Mouse (Mus musculus) midbrain, embryonic 15.5 days (tissue): Measurements from ENCODE around the gene Tff1. TPM values are rescaled to one million over a fixed set of nuclear protein-coding genes. Genes with fewer than 3 reads are reported as not detected.

Experiments used
- ATAC-seq: fragments of 200-750 bp; cut with Nextera tagmentation; replicated peaks from 2 replicates; pipeline ENCODE4 v1.8.0; 2017; ENCODE audit warnings: moderate TSS enrichment
- H3K27ac ChIP-seq: fragments of 300-500 bp; sonication (generic); 2 replicates; pipeline ENCODE4 v1.5.1; 2015; ENCODE audit warnings: mild to moderate bottlenecking, inconsistent platforms
- H3K27me3 ChIP-seq: fragments of 300-500 bp; sonication (generic); replicated peaks from 2 replicates; pipeline ENCODE4 v1.6.1; 2015; ENCODE audit warnings: inconsistent platforms
- H3K36me3 ChIP-seq: fragments of 300-500 bp; sonication (generic); replicated peaks from 2 replicates; pipeline ENCODE4 v1.6.1; 2015; ENCODE audit warnings: inconsistent platforms
- H3K4me1 ChIP-seq: fragments of 300-500 bp; sonication (generic); 2 replicates; pipeline ENCODE4 v1.6.1; 2015; ENCODE audit warnings: inconsistent platforms
- H3K4me2 ChIP-seq: fragments of 300-500 bp; sonication (generic); 2 replicates; pipeline ENCODE4 v1.6.1; 2015; ENCODE audit warnings: inconsistent platforms, mild to moderate bottlenecking, moderate library complexity
- H3K4me3 ChIP-seq: fragments of 300-500 bp; sonication (generic); 2 replicates; pipeline ENCODE4 v1.5.1; 2015; ENCODE audit warnings: mild to moderate bottlenecking, inconsistent platforms
- H3K9ac ChIP-seq: fragments of 300-500 bp; sonication (generic); 2 replicates; pipeline ENCODE4 v1.6.1; 2015; ENCODE audit warnings: mild to moderate bottlenecking, inconsistent platforms
- H3K9me3 ChIP-seq: fragments of 300-500 bp; sonication (generic); 2 replicates; pipeline ENCODE4 v1.6.1; 2016; ENCODE audit warnings: inconsistent platforms
- WGBS: fragments of 180-500 bp; shearing (Covaris S2); methylation state at CpG from one replicate; pipeline ENCODE4 v1.1.7; 2015; ENCODE audit warnings: mixed read lengths; 5-methylcytosine and 5-hydroxymethylcytosine counted together
- polyA plus RNA-seq: library from polyadenylated mRNA; unstranded; fragments of >200 nt; fragmentation: Nextera tagmentation; extraction: Ambion mirVana; gene quantifications from 2 replicates; pipeline ENCODE4 v1.2.1, GENCODE M21; 2015

The Tff1 gene
- not detected in 2 replicates for polyA plus RNA-seq

DNA sequence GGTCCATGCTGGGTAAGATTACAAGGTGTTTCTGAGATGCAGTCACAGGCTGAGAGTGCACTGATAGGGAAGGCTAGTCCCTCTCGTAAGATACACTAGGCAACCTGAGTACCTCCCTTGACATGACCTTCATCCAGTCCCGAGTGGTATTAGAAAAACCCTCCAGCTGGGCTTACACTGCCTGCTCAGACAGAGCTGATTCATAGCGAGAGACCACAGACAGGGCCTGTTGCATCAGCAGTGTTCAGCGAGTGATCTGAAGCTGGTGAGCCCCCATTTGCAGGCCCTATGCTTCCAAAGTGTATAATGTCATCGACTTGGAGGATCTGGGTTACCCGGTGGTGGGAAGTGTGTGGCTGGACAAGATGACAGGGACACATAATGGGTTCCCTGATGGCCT is at the start of gene Tff1:
TSS of gene Tff1 (minus strand) at position 151 of the 400 bp plus-strand sequence.
- H3K9ac ChIP-seq = no peak within 1 kb of the TSS
- H3K27me3 ChIP-seq = no peaks in the 10 kb centered on the region
- H3K4me3 ChIP-seq = no peak within 1 kb of the TSS
- no peak within 1 kb of the TSS for H3K27ac ChIP-seq
- no peak for ATAC-seq
- 84% methylated on average over 6 of the region's 6 CpGs for WGBS
- no peaks in the 10 kb centered on the region for H3K36me3 ChIP-seq
- no peaks in the 10 kb centered on the region for H3K9me3 ChIP-seq
- no peaks in the 10 kb centered on the region for H3K4me1 ChIP-seq
- no peak within 1 kb of the TSS for H3K4me2 ChIP-seq

GRCm38 (mm10) chr17:31211881-31212280 is 46.8 kb upstream of the Tff1 start:
- no peak overlapping the region for H3K9ac ChIP-seq
- H3K27me3 ChIP-seq = no peaks in the 10 kb centered on the region
- WGBS = 85% methylated on average over 6 of the region's 6 CpGs
- H3K4me3 ChIP-seq = no peak overlapping the region
- H3K4me1 ChIP-seq = no peaks in the 10 kb centered on the region
- H3K4me2 ChIP-seq = no peak overlapping the region
- H3K9me3 ChIP-seq = no peaks in the 10 kb centered on the region
- no peak for ATAC-seq
- H3K36me3 ChIP-seq = no peaks in the 10 kb centered on the region
- H3K27ac ChIP-seq = no peak overlapping the region

DNA sequence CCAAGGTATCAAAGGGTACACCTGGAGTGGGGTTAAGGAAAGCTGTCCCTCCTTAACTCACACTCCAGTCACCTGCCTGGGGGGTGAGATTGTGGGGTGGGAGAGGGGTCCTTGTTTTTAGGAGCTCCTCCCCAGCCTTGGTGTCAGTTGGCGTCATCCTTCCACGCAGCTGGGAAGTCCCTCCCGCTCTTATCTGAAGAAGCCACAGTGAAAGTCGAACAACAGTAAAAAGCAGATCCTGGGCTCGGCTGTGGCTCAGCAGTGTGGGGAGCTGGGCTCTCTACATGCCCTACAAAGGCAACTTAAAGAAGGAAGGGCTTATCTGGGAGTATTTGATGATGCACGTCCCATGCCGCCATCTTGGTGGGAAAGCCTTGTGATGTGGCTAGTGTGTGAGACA is 45.2 kb upstream of the Tff1 start:
- H3K4me2 ChIP-seq = no peak overlapping the region
- no peaks in the 10 kb centered on the region for H3K4me1 ChIP-seq
- ATAC-seq = no peak
- no peak overlapping the region for H3K4me3 ChIP-seq
- WGBS = 94% methylated on average over 7 of the region's 7 CpGs
- H3K27me3 ChIP-seq = no peaks in the 10 kb centered on the region
- no peak overlapping the region for H3K27ac ChIP-seq
- H3K9ac ChIP-seq = no peak overlapping the region
- H3K36me3 ChIP-seq = no peaks in the 10 kb centered on the region
- H3K9me3 ChIP-seq = no peaks in the 10 kb centered on the region

DNA sequence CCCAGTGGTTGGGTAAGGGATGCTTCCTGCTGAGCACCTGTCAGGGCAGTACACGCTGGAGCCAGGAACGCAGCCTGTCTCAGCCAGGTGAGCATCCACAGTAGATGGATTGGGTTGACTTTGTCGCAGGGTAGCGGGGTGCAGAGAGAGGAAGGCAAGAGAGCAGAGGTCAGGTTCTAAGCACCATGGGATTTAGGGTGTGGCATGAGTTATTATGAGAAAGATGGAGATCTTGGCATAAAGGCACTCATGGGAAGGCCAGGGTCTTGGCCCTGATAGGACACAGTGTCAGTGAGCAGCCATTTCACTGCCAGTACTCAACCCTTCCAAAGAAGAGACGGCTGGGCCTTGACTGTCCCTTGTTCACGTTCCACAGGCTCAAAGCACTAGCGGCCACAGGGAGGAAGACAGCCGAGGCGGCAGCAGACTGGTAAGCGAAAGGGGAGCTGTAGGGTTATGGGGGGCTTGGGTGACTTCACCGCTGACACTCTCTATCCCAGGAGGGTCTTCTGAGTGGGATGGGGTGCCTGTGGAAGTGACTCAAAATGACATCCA is 44.4 kb upstream of the Tff1 start:
- no peaks in the 10 kb centered on the region for H3K27me3 ChIP-seq
- H3K9me3 ChIP-seq = no peaks in the 10 kb centered on the region
- no peak overlapping the region for H3K9ac ChIP-seq
- no peak overlapping the region for H3K4me3 ChIP-seq
- WGBS = 91% methylated on average over 11 of the region's 11 CpGs
- H3K27ac ChIP-seq = no peak overlapping the region
- no peaks in the 10 kb centered on the region for H3K4me1 ChIP-seq
- H3K36me3 ChIP-seq = no peaks in the 10 kb centered on the region
- ATAC-seq = no peak
- H3K4me2 ChIP-seq = no peak overlapping the region

GRCm38 (mm10) chr17:31208654-31209053 is 43.6 kb upstream of the Tff1 start:
- H3K36me3 ChIP-seq = no peaks in the 10 kb centered on the region
- H3K27ac ChIP-seq = no peak overlapping the region
- H3K9me3 ChIP-seq = no peaks in the 10 kb centered on the region
- no peak overlapping the region for H3K4me2 ChIP-seq
- no peak for ATAC-seq
- no peak overlapping the region for H3K4me3 ChIP-seq
- no peaks in the 10 kb centered on the region for H3K4me1 ChIP-seq
- 92% methylated on average over 8 of the region's 8 CpGs for WGBS
- H3K27me3 ChIP-seq = no peaks in the 10 kb centered on the region
- H3K9ac ChIP-seq = no peak overlapping the region

GRCm38 (mm10) chr17:31207771-31208334 is 42.8 kb upstream of the Tff1 start, which contains the start of gene Ubash3a:
Gene Ubash3a, plus strand, starts transcription at chr17:31207873.
- Histone ChIP-seq H3K4me1 (no peaks in the 10 kb centered on the region), H3K36me3 (no peaks in the 10 kb centered on the region), H3K27me3 (no peaks in the 10 kb centered on the region), H3K27ac (no peak within 1 kb of the TSS), H3K9me3 (no peaks in the 10 kb centered on the region), H3K9ac (no peak within 1 kb of the TSS), H3K4me2 (no peak within 1 kb of the TSS), H3K4me3 (no peak within 1 kb of the TSS)
- ATAC-seq = no peak
- 83% methylated on average over 12 of the region's 12 CpGs for WGBS

GRCm38 (mm10) chr17:31198877-31199276 is 33.8 kb upstream of the Tff1 start, which contains the start of gene Tmprss3:
Gene Tmprss3, minus strand, starts transcription at chr17:31198977.
- Histone ChIP-seq H3K4me2 (no peak within 1 kb of the TSS), H3K4me1 (no peaks in the 10 kb centered on the region), H3K27me3 (no peaks in the 10 kb centered on the region), H3K9ac (no peak within 1 kb of the TSS), H3K27ac (no peak within 1 kb of the TSS), H3K36me3 (no peaks in the 10 kb centered on the region), H3K4me3 (no peak within 1 kb of the TSS), H3K9me3 (no peaks in the 10 kb centered on the region)
- 86% methylated on average over 11 of the region's 11 CpGs for WGBS
- ATAC-seq = no peak

- ATAC-seq = no peak
- WGBS = 93% methylated on average over 7 of the region's 7 CpGs
- Histone ChIP-seq H3K4me3 (no peak overlapping the region), H3K27ac (no peak overlapping the region), H3K4me1 (no peaks in the 10 kb centered on the region), H3K27me3 (no peaks in the 10 kb centered on the region), H3K9ac (no peak overlapping the region), H3K9me3 (no peaks in the 10 kb centered on the region), H3K4me2 (no peak overlapping the region), H3K36me3 (no peaks in the 10 kb centered on the region)
Observed at GRCm38 (mm10) chr17:31196283-31196682, 31.2 kb upstream of the Tff1 start.

GRCm38 (mm10) chr17:31195207-31195606 is 30.1 kb upstream of the Tff1 start:
- Histone ChIP-seq H3K4me2 (no peak overlapping the region), H3K4me3 (no peak overlapping the region), H3K36me3 (no peaks in the 10 kb centered on the region), H3K4me1 (no peaks in the 10 kb centered on the region), H3K9me3 (no peaks in the 10 kb centered on the region), H3K27ac (no peak overlapping the region), H3K9ac (no peak overlapping the region), H3K27me3 (no peaks in the 10 kb centered on the region)
- ATAC-seq = no peak
- 76% methylated on average over 6 of the region's 6 CpGs for WGBS

- H3K36me3 ChIP-seq = no peaks in the 10 kb centered on the region
- no peak overlapping the region for H3K4me2 ChIP-seq
- no peak overlapping the region for H3K9ac ChIP-seq
- no peaks in the 10 kb centered on the region for H3K27me3 ChIP-seq
- 85% methylated on average over 9 of the region's 9 CpGs for WGBS
- H3K4me3 ChIP-seq = no peak overlapping the region
- H3K4me1 ChIP-seq = no peaks in the 10 kb centered on the region
- no peak for ATAC-seq
- H3K27ac ChIP-seq = no peak overlapping the region
- H3K9me3 ChIP-seq = no peaks in the 10 kb centered on the region
Observed at GRCm38 (mm10) chr17:31193360-31193759, 28.3 kb upstream of the Tff1 start.

DNA sequence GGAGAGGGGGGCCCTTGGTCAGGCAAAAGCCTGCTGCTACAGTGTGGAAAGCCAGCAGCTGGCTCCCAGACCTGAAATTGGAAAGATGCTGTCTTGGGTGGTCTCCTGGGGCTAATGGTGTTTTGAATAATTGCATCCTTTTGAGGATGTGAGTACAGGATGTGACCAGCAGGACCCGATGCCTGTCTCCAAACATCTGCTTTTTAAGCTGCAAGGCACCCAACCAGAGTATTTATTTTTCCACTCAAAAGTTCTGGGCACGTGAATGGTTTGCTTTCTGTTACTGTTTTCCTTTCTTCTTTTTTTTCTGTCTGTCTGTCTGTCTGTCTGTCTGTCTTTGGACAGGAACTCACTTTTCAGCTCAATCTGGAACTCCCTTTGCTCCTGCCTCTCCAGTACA is 27.6 kb upstream of the Tff1 start:
- 69% methylated on average over 2 of the region's 2 CpGs for WGBS
- H3K9ac ChIP-seq = no peak overlapping the region
- no peak overlapping the region for H3K4me2 ChIP-seq
- no peak overlapping the region for H3K27ac ChIP-seq
- H3K9me3 ChIP-seq = no peaks in the 10 kb centered on the region
- no peak overlapping the region for H3K4me3 ChIP-seq
- H3K27me3 ChIP-seq = no peaks in the 10 kb centered on the region
- H3K36me3 ChIP-seq = no peaks in the 10 kb centered on the region
- H3K4me1 ChIP-seq = no peaks in the 10 kb centered on the region
- ATAC-seq = no peak

DNA sequence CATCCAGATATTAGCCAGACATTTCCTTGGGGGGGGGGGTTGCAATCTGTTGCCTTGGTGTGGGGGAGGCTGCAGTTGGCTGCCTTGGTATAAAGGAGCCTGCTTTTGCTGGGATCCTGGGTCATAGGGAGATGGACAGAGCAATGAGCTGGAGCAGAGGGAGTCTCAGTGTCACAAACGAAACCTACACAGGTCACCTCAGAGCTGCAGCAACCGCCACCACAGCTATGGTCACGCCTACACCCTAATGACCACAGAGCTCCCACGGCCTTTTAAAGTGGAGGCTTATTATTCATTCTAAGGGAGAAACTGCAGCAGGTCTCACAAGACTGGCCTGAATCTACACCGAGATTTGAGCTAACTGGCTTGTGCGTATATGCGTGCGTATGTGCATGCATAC is 26.7 kb upstream of the Tff1 start:
- Histone ChIP-seq H3K9ac (no peak overlapping the region), H3K4me1 (no peaks in the 10 kb centered on the region), H3K27ac (no peak overlapping the region), H3K4me2 (no peak overlapping the region), H3K36me3 (no peaks in the 10 kb centered on the region), H3K9me3 (no peaks in the 10 kb centered on the region), H3K4me3 (no peak overlapping the region), H3K27me3 (no peaks in the 10 kb centered on the region)
- 72% methylated on average over 8 of the region's 8 CpGs for WGBS
- no peak for ATAC-seq

DNA sequence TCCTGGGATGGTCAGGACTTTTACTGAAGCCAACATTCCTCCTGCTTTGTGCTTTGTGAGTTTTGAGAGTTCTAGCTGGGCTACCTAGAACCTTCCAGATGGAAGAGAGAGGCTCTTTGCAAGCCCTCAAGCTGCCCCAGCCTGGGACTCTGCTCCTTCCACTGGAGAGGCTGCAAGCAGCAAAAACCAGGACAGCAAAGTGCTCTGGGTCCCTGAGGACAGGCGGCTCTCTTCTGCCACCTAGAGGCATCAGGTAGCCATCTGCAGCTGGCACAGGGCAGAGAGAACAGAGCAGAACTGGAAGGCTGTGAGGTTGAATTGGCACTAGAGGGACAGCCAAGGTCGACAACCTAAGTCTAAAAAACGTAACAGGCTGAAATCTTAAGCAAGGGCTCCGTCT is 22.3 kb upstream of the Tff1 start:
- H3K27ac ChIP-seq = no peak overlapping the region
- H3K4me3 ChIP-seq = no peak overlapping the region
- 29% methylated on average over 4 of the region's 4 CpGs for WGBS
- H3K27me3 ChIP-seq = no peaks in the 10 kb centered on the region
- H3K4me2 ChIP-seq = no peak overlapping the region
- no peak for ATAC-seq
- H3K9me3 ChIP-seq = no peaks in the 10 kb centered on the region
- no peaks in the 10 kb centered on the region for H3K4me1 ChIP-seq
- H3K36me3 ChIP-seq = no peaks in the 10 kb centered on the region
- no peak overlapping the region for H3K9ac ChIP-seq
